Mouse (Mus musculus): Measurements from ENCODE around the gene Gm340. TPM values are rescaled to one million over a fixed set of nuclear protein-coding genes. Genes with fewer than 3 reads are reported as not detected.

Gene Gm340
- total and polyA plus RNA-seq, 3 experiments, result 2.7 to 36.4 (median 15.2) TPM

DNA sequence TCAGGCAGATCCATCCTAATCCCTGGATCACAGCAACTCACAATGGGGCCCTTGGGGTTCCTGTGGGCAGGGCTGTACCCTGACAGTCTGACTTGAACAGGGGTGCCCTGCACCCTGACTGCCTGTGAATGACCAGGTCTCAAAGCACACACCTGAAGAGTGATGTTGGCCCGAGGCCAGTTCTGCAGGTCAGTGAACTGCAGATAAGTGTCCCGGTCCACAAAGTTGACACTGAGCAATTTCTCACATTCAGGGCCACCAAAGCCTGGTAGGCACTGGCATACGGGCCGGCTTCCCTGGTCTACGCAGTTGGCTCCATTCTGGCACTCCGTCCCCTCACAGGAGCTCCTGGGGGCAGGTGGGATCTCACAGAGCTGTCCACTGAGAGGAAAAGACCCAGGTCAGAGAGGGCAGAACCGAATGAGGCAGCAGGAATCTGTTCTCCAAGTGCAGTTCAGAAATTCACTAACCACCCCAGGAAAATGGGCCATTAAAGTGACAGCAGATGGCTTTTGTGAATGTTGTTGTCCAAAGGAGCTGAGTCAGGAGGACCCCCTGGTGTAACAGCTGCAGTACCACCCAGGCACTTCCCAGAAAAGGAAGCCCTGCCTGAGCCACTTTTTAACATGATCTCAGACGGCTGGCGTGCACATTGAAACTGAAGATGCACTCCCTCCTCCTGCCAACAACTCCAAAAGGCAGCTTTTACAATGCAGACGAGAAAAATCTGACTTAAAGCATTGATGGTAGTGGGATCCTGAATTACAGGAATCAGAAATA, 24.2 kb downstream of the Gm340 start:
- Histone ChIP-seq H3K27me3 (ENCODE audit: insufficient read depth, low read length) (peaks cover 46% of the 10 kb centered on the region), H3K4me3 (ENCODE audit: low read depth, low read length) (no peak overlapping the region), H3K36me3 (replicated peaks) (no peaks in the 10 kb centered on the region), H3K4me1 (ENCODE audit: insufficient read depth, low read depth, low read length) (no peaks in the 10 kb centered on the region), H3K9me3 (replicated peaks) (0 out of 2 replicates have a peak, but pooled peaks cover 3% of the 10 kb centered on the region)
- DNase-seq (ENCODE audit: low spot score), result no peak
- TF ChIP-seq GATA1 (IDR thresholded peaks at IDR 0.05; ENCODE audit: borderline replicate concordance, low read length), result no peak
- TF ChIP-seq GATA2 (IDR thresholded peaks at IDR 0.05; ENCODE audit: borderline replicate concordance, low read depth, low read length), result no peak
- no peak for TF ChIP-seq POLR2AphosphoS5 (IDR thresholded peaks at IDR 0.05; ENCODE audit: insufficient replicate concordance, low read depth, low read length)
- no peak for TF ChIP-seq TAL1 (conservative IDR thresholded peaks at IDR 0.05; ENCODE audit: low read depth, low read length)
- TF ChIP-seq CTCF (IDR thresholded peaks at IDR 0.05; ENCODE audit: low read depth, low read length), result no peak
- no peak for ATAC-seq (ENCODE audit: extremely low read depth, insufficient number of reproducible peaks, low FRiP score, poor library complexity, severe bottlenecking)

DNA sequence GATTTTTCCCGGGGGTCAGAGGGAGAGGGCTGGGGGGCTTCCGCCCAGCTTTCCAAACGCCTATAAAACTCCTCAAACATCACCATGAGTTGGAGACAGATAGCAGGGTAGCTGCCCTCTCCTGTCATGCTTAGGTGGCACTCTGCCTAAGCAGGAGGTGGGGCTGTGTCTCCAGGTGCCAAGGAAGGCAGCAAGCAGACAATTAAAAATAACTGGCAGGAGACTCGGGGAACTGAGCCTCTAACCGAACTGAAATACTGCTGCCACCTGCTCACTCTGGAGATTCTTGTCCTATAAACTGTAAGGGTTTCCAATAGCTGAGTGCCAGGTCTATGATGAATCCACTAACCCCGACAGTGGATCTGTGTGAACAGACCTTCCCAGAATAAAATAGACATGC, 29.5 kb downstream of the Gm340 start:
- peaks cover 54% of the 10 kb centered on the region for H3K27me3 ChIP-seq (ENCODE audit: insufficient read depth, low read length)
- no peaks in the 10 kb centered on the region for H3K4me1 ChIP-seq (ENCODE audit: insufficient read depth, low read depth, low read length)
- no peak for DNase-seq (ENCODE audit: low spot score)
- H3K36me3 ChIP-seq (replicated peaks), result no peaks in the 10 kb centered on the region
- no peak for TF ChIP-seq POLR2AphosphoS5 (IDR thresholded peaks at IDR 0.05; ENCODE audit: insufficient replicate concordance, low read depth, low read length)
- no peak for TF ChIP-seq CTCF (IDR thresholded peaks at IDR 0.05; ENCODE audit: low read depth, low read length)
- no peak for TF ChIP-seq GATA2 (IDR thresholded peaks at IDR 0.05; ENCODE audit: borderline replicate concordance, low read depth, low read length)
- no peak for TF ChIP-seq GATA1 (IDR thresholded peaks at IDR 0.05; ENCODE audit: borderline replicate concordance, low read length)
- TF ChIP-seq TAL1 (conservative IDR thresholded peaks at IDR 0.05; ENCODE audit: low read depth, low read length), result no peak
- 0 out of 2 replicates have a peak, but pooled peaks cover 3% of the 10 kb centered on the region for H3K9me3 ChIP-seq (replicated peaks)
- no peak for ATAC-seq (ENCODE audit: extremely low read depth, insufficient number of reproducible peaks, low FRiP score, poor library complexity, severe bottlenecking)
- no peak overlapping the region for H3K4me3 ChIP-seq (ENCODE audit: low read depth, low read length)

- H3K4me3 ChIP-seq (ENCODE audit: low read depth, low read length), result no peak overlapping the region
- no peak for TF ChIP-seq GATA1 (IDR thresholded peaks at IDR 0.05; ENCODE audit: borderline replicate concordance, low read length)
- 0 out of 2 replicates have a peak, but pooled peaks cover 3% of the 10 kb centered on the region for H3K9me3 ChIP-seq (replicated peaks)
- ATAC-seq (ENCODE audit: extremely low read depth, insufficient number of reproducible peaks, low FRiP score, poor library complexity, severe bottlenecking) (no peak), DNase-seq (ENCODE audit: low spot score) (no peak)
- H3K27me3 ChIP-seq (ENCODE audit: insufficient read depth, low read length), result peaks cover 46% of the 10 kb centered on the region
- H3K4me1 ChIP-seq (ENCODE audit: insufficient read depth, low read depth, low read length), result no peaks in the 10 kb centered on the region
- no peaks in the 10 kb centered on the region for H3K36me3 ChIP-seq (replicated peaks)
These were observed 31.3 kb downstream of the Gm340 start for GRCm38 (mm10) chr19:41613325-41614087.

DNA sequence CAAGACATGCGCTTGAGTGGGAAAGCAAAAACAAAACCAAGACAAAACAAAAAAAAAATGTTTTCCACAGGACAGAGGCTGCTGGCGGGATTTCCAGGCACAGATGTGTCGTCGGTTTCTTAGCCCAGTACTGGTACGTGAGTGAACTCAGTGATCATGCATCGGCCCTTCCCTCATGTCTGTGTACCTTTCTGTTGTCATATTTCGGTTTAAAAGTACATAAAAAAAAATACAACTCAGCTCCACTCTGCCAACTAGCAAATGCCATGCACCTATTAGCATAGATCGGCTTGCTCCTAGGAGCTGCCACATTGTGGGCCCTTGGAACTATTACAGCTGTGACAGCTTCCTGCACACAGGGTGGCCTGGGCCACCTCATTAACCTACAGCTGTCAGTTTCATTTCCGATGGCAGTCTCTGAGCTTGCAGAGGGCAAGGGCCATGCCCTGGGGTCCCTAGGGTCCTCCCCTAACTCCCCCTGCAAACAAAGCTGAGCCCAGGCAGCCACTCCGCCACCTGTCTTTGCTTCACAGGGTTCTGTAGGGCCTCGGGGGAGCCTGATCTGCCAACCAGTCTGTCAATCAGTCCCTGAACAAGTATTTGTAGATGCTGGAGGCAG, 33.5 kb downstream of the Gm340 start:
- Histone ChIP-seq H3K4me3 (ENCODE audit: low read depth, low read length) (no peak overlapping the region), H3K36me3 (replicated peaks) (no peaks in the 10 kb centered on the region), H3K9me3 (replicated peaks) (0 out of 2 replicates have a peak, but pooled peaks cover 2% of the 10 kb centered on the region), H3K27me3 (ENCODE audit: insufficient read depth, low read length) (peaks cover 40% of the 10 kb centered on the region), H3K4me1 (ENCODE audit: insufficient read depth, low read depth, low read length) (no peaks in the 10 kb centered on the region)
- TF ChIP-seq POLR2AphosphoS5 (IDR thresholded peaks at IDR 0.05; ENCODE audit: insufficient replicate concordance, low read depth, low read length) (no peak), GATA2 (IDR thresholded peaks at IDR 0.05; ENCODE audit: borderline replicate concordance, low read depth, low read length) (no peak), GATA1 (IDR thresholded peaks at IDR 0.05; ENCODE audit: borderline replicate concordance, low read length) (no peak), CTCF (IDR thresholded peaks at IDR 0.05; ENCODE audit: low read depth, low read length) (no peak), TAL1 (conservative IDR thresholded peaks at IDR 0.05; ENCODE audit: low read depth, low read length) (no peak)
- no peak for DNase-seq (ENCODE audit: low spot score)
- ATAC-seq (ENCODE audit: extremely low read depth, insufficient number of reproducible peaks, low FRiP score, poor library complexity, severe bottlenecking), result no peak

DNA sequence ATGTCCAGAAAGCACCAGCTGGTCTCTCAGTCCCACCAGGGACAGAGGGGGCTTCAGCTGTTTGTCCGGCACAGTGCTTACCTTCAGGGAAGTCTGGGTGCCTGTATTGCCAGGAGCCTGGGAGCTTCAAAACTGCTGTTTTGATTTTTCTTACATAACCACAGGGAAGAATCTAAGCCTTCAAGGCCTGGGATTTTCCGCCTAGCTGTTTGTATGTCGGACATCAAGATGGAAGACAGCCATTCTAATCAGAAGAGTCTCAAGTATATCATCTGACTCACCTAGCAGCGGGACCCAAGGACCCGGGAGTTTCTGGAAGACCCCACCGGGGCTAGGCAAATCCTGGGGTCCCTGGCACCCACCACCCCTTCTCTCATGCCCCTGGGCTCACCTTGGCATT, 34.1 kb downstream of the Gm340 start:
- TF ChIP-seq TAL1 (conservative IDR thresholded peaks at IDR 0.05; ENCODE audit: low read depth, low read length) (no peak), GATA2 (IDR thresholded peaks at IDR 0.05; ENCODE audit: borderline replicate concordance, low read depth, low read length) (no peak)
- Histone ChIP-seq H3K27me3 (ENCODE audit: insufficient read depth, low read length) (peaks cover 37% of the 10 kb centered on the region), H3K4me1 (ENCODE audit: insufficient read depth, low read depth, low read length) (no peaks in the 10 kb centered on the region)

DNA sequence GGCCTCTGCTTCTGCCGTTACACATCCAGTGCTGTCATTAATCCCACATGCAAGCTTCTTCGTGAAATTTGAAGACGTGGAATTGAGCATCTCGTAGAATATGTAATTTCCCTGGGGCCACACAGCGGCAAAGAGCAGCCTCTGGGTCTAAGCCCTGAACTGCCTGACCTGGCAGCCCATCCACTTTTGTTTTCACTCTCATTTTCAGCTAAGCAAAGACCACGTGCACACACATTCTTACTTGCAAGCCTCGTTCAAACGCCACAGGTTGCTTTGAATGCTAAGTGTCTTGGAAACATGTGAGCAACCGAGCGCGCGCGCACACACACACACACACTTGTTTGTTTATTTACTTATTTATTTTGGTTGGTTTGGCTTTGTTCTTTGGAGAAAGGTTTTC, 34.9 kb downstream of the Gm340 start:
- Histone ChIP-seq H3K4me3 (ENCODE audit: low read depth, low read length) (no peak overlapping the region), H3K36me3 (replicated peaks) (no peaks in the 10 kb centered on the region), H3K27me3 (ENCODE audit: insufficient read depth, low read length) (peaks cover 37% of the 10 kb centered on the region), H3K4me1 (ENCODE audit: insufficient read depth, low read depth, low read length) (no peaks in the 10 kb centered on the region), H3K9me3 (replicated peaks) (no peaks in the 10 kb centered on the region)
- ATAC-seq (ENCODE audit: extremely low read depth, insufficient number of reproducible peaks, low FRiP score, poor library complexity, severe bottlenecking), result no peak
- no peak for TF ChIP-seq POLR2AphosphoS5 (IDR thresholded peaks at IDR 0.05; ENCODE audit: insufficient replicate concordance, low read depth, low read length)
- no peak for TF ChIP-seq CTCF (IDR thresholded peaks at IDR 0.05; ENCODE audit: low read depth, low read length)
- no peak for TF ChIP-seq GATA1 (IDR thresholded peaks at IDR 0.05; ENCODE audit: borderline replicate concordance, low read length)
- TF ChIP-seq TAL1 (conservative IDR thresholded peaks at IDR 0.05; ENCODE audit: low read depth, low read length), result no peak
- no peak for DNase-seq (ENCODE audit: low spot score)

More for the DNA sequence above, 34.1 kb downstream of the Gm340 start:
- Histone ChIP-seq H3K9me3 (replicated peaks) (no peaks in the 10 kb centered on the region), H3K36me3 (replicated peaks) (no peaks in the 10 kb centered on the region), H3K4me3 (ENCODE audit: low read depth, low read length) (no peak overlapping the region)
- ATAC-seq (ENCODE audit: extremely low read depth, insufficient number of reproducible peaks, low FRiP score, poor library complexity, severe bottlenecking) (no peak), DNase-seq (ENCODE audit: low spot score) (no peak)

Data from G1E (cell line).